Mouse (Mus musculus) R1 (cell line): Measurements from ENCODE around the gene Zdhhc22.

Source experiments
- DNase-seq: peaks from one replicate; pipeline ENCODE4 v3.0.0-alpha.2; 2018; ENCODE audit warnings: low read depth, low spot score

Zdhhc22 gene

DNA sequence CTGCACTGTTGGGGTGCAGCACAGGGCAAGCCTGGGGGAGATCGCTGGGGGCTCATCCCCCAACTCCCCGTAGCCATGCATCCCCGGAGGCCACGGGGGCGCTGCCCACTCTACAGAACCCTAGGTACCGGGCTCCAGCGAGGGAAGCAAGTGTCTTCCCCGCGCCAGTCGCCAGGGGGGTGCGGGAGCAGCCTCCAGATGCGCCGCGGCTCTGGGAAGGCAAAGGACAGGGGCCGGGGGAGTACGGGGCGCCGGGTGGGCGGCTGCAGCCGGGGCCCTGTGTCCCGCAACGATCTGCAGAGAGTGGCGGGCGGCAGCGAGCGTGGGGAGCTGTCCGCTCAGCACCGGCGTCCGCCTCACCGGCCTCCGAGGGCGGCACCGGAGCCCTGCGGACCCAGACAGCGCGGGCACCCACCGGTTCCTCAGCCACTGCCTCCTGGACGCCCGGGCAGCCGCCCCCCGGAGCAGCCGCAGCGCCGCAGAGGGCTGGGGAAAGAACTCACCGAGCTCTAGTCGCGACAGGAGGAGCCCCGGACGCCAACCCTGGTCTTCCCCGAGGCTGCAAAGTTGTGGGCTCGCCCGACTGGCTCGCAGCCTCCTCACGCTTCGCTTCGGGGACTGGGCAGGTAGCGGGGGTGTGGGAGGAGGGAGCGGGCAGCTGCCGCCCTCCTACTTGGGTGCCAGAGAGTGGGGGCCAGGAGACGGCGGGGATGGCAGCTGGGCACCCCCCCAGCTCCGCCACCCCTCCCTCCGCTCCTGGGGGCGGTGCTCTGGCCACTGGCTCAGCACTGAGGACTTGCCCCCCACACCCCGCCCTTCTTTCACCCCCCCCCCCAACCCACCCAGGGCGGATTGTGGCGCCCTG is at the start of gene Zdhhc22:
Gene Zdhhc22 (minus strand): TSS at position 541 of the 865 bp plus-strand sequence.
- DNase-seq = peak; percentile 59

DNA sequence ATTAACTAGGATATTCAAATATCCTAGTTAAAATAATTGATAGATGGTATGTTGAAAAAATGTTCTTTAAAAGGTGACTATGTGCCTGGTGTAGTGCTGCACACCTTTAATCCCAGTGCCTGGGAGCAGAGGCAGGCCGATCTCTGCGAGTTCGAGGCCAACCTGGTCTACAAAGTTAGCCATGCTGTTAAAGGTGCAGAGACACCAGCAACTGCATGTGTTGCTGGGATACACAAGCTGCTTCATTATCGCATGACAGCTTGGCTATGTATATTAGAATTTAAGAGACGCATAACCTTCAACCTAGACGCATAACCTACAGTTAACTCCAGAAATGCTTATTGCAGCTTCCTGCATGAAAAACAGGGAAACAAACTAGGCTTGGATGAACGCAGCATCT is 46.4 kb upstream of the Zdhhc22 start:
- no peak for DNase-seq

DNA sequence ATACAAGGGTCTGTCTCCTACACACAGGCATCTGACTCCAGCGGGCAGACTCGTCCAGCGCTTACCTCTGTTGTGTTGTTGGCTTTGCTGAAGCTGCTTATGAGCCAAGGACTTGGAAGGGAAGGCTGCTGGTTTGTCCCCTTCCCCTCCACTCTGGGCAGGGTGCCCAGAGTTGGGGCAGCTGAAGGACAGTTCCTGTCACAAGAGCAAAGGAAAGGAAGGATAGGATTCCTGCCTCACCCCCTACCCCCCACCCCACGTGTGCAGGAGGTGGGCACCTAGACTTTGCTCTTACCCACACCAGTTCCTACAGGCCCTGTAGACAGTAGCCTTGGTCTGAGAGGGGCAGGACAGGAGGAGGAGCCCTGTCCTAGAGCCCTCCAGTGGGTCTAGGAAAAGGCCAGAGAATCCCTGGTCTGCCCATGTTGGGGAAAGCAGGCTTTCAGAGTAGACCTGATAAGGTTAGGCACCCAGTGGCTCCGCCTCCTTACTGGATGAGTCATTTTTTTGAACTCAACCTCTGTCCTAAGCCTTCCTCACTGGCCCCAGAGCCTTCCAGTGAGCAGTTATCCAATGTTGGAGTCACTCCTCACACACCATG is 41.0 kb upstream of the Zdhhc22 start:
- DNase-seq = no peak

DNA sequence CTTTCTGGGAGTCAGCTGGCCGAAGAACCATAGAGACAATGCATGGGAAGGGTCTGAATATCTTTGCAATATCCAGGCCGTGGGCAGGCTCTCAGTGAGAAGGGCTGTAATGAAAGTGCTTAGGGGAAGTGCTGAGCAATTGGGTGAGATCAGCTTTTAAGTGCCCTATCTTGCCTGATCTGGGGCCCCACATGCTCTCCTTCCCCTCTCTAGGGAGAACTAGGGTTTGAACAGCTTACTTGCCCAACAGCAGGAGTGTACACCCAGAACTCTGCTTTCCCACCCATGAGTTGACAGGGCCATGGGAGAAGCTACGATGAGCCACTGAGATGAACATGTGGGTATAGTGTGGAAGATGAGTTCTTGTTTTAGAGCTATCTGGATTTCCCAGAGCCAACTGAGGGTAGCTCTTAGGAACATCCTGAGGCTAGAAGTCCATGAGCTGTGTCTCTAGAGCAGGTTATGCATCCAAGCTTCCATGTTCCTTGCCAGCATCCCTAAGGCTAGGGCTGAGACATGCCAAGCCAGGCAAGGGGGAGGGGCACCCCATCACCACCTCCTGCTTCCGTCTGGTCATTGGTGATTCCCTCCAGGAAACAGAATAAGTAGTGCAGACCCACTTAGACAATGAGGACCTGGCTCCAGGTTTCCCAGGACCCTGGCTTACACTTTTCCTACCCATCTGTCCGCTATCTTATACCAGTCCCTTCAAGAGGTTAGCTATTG is 39.2 kb upstream of the Zdhhc22 start:
- no peak for DNase-seq

DNA sequence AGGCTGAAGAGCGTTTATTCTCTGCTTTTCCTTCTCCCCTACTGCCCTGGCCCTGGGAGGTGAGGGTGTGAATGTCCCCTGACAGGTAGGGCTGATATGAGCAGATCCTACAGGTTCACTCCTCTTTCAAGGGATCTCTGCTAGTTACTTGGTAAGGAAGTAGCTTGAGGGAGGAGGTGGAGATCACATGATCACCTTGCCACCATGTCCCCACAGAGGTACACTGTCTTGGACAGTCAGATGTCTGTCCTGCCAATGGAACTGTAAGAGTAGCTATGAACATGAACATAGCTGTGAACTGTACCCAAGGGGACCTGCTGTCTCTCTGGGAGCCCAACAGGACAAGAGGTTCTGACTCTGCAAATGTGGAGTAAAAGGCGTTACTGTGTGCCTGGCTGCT is 37.8 kb upstream of the Zdhhc22 start:
- DNase-seq = no peak

DNA sequence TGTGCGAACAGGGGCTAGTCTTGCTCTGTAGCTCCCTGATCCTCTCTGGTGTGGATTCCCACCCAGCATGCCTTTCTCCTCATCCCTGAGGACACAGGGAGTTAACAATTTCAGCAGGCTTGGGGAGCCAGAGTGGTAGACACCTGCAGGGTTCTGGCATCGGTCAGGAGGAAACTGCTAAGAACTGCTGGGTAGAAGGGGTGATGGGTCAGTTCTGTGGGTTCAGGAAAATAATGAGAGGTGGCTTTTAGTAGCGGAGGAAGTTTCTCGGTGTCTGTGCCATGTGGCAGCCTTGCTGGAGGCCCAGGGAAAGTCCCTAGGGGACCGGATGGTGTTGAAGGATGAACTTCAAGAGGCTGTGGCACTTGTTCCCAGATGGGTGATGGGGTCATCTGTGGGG is 37.2 kb upstream of the Zdhhc22 start:
- no peak for DNase-seq

DNA sequence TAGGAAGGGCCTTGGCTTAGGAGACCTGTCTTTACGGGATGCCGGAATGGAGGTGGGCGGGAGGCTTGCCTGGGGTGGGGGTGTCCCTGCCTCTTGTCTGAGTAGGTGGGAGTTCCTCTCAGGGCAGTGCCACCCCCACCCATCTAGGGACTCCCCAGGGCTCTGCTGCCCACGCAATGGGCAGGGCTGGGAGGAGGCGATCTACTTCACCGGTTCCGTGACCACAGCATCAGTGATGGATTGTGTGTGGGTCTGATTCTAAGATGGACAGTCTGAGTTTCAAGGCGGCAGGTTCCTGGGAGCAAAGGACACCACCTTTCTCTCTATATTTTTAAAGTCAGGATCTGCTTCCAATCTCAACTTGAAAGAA is 36.6 kb upstream of the Zdhhc22 start:
- no peak for DNase-seq

DNA sequence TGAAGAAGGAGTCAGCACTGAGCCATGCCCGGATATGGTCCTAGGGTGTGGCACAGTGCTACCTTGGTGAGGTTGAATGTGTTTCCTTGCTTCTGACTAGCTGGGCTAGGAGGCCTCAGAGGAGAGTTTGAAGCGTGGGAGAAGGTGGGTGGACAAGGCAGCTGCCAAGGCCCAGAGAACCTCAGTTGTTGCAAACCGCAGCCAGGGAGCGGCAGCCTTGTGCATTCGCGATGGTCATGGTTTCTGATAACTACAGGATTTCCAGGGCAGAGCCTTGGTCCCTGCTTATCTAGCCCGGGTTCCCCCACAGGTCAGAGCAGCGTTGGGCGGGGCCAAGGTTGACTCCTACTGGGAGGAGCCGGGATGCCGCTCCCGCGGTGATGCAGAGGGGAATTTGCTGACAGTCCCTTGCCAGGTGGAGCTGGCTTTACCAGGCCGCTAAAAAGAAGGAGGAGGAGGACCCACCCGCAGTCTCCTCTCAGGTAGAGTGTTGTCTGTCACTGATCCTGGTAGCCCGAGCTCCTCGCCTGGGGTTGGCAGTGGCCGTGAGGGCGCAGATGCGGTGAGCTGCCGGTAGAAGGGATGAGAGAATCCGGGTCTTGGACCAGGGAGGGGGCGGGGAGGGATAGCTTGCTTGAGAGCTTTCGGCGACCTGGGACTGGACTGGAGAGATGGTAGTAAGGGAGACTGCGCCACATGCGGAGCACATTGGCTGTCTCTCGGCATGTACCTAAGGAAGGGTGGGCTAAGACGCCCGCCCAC is 36.1 kb upstream of the Zdhhc22 start:
- peak; percentile 85 for DNase-seq

DNA sequence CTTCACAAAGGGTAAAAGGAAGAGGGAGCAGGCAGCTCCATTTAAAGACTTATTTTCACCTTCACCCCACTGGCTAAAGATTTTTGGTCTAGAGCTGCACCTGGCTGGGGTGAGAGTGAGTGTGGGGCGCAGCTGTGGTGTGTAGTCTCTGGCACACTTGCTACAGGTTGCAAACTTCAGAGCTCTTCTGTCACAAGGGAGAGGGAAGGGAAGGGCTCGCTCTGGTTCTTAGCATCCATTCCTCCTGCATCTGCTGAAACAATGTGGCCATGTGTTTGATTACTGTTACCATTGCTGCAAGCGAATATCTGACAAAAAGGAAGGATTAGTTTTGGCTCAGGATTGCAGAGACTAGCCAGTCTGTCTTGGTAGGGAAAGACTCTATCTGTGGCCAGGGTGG is 33.2 kb upstream of the Zdhhc22 start:
- DNase-seq = no peak

DNA sequence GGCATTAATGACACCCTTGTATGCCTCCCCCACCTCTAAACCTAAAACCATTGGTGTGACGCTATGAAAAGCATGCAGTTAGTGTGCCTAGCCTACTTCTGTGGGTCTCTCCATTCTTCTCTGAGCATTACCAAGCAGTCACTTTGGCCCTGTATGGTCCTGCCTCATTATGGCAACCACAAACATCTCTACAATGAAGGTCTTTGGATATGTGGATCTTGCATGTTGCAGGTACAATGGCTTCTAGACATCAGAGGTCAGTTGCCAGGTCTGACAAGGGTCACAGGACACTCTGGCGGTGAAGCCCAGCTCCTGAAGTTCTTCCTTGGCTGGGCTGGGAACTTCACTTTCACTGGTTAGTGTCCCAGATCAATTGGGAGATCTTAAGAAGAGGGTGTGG is 31.8 kb upstream of the Zdhhc22 start:
- DNase-seq = no peak

DNA sequence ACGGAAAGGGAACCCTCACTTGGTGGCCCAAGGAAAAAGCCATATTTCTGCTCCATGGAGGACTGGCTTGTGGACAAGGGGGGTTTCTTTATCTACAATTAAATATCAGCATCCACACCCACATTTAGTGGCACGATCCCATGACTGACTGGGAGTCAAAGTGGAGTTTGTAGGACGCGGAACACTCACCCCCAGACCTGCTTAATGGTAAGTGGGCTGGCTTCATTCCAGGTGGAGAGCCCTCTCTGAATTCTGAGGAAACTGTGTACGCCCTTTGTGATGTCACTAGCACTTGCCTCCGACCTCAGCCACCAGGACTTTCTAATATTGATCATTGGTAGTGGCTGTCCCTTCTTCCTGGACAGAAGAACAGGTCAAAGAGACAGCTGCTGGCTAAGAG is 30.8 kb upstream of the Zdhhc22 start, which contains the start of gene Tmem63c:
Gene Tmem63c (plus strand): TSS at position 301 of the 400 bp plus-strand sequence.
- no peak for DNase-seq

DNA sequence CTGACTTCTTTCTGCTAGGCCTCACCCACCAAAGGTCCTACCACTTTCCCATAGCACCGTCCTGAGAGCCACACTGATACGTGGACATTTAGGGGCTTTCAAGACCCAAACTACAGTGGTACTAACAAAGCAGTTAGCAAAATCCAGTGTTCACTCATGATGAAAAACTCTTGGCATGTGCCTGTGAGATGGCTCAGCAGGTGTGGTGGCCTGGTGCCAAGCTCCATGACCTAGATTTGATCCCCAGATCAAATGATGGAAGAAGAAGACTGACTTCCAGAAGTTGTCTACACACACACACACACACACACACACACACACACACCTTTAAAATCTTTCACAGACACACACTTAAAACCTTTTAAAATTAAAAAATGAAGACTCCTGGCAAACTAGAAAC is 28.5 kb upstream of the Zdhhc22 start:
- no peak for DNase-seq

DNA sequence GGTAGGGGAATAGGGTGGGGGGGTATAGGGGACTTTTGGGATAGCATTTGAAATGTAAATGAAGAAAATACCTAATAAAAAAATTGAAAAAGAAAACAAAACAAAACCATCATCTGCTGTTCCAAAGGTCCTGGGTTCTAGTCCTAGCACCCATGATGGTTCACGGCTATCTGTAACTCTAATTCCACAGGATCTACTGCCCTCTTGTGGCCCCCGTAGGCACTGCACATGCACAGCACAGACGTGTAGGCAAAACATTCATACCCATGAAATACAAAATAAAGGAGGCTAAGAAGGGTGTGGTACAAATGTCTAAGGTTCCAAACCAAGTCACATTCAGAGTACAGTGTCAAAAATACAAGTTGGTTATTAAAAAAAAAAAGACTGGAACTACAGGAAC is 26.8 kb upstream of the Zdhhc22 start:
- DNase-seq = peak; percentile 74

DNA sequence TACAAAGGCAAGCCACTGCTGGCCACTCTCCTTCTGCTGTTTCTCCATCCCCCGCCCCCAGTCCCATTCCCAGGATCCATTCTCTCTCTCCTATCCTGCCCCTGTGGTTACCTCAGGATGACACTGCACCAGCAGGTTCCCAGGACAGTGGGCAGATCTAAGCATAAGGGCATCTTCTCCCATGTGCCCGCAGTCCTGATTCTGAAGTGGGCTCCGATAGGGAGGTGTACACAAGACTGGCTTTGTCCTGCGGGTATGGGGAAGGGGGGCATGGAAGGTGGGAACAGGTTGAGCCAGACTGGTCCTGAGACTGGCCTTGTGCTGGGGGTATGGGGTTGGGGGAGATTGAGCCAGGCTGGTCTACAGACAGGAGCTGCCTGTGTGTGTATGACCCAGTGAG is 14.4 kb upstream of the Zdhhc22 start:
- no peak for DNase-seq

DNA sequence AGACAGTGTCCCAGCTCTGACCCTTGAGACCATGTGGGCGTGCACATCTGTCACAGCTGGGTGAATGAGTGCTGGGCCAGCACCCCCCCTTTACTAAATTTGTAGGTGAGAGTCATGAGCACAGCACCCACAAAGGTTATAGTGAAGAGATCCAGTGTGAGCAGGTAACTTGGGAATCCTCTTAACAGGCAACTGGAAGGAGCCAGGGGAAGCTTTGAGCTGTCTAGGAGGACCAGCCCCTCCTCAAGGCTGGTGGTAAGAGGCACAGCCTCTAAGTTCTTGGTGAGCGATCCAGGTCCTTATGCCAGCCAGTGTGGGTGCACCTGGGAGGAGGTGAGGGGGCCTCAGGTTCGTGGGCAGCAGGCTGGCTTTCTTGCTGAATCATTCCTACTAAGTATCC is 13.4 kb upstream of the Zdhhc22 start:
- DNase-seq = no peak

DNA sequence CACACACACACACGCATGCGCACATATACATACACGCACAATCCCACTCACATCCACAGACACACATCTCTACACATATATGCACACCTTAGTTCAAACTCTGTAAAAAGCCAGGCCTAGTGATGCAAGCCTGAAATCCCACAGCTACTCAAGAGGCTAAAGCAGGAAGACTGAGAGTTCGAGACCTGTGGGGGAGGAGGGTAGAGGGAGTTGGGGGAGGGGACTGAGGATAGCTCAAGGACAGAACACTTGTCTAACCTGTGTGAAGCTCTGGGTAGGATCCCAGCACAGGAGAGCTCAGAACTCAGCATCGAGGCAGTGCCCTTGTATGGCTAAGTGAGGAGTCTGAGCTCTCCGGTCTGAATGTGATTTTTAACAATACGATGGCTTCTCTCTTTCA is 12.6 kb upstream of the Zdhhc22 start:
- DNase-seq = no peak

DNA sequence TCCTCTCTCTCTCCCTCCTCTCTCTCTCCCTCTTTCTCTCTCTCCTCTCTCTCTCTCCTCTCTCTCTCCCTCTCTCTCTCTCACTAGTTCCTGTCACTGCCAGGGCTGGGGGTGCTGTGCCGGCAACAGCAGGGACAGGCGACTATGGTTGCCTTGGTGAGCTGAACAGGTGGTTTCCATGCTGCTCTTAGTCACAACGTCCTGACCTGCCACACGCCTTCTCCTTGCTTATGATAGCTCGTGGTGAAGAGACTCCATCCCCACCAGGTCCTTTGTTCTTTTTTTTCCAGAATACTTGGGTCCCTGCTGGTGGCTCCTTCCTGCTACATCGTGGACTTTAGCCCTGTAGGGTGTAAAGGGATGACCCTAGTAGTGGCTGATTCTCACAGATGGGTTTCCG is 12.0 kb upstream of the Zdhhc22 start:
- DNase-seq = no peak

DNA sequence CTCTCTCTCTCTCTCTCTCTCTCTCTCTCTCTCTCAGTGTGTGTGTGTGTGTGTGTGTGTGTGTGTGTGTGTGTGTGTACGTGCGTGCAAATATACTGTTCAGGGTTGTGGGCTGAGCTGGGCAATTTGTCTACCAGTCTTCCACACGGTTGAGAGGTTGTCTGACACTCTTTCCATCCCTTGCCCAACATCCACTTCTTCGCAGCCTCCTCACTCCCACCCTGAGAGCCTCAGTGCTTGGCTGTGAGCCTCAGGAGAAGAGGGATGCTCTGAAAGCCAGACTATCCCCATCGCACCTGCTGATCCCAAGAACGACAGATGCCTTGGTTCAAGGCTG is 10.6 kb upstream of the Zdhhc22 start:
- no peak for DNase-seq

DNA sequence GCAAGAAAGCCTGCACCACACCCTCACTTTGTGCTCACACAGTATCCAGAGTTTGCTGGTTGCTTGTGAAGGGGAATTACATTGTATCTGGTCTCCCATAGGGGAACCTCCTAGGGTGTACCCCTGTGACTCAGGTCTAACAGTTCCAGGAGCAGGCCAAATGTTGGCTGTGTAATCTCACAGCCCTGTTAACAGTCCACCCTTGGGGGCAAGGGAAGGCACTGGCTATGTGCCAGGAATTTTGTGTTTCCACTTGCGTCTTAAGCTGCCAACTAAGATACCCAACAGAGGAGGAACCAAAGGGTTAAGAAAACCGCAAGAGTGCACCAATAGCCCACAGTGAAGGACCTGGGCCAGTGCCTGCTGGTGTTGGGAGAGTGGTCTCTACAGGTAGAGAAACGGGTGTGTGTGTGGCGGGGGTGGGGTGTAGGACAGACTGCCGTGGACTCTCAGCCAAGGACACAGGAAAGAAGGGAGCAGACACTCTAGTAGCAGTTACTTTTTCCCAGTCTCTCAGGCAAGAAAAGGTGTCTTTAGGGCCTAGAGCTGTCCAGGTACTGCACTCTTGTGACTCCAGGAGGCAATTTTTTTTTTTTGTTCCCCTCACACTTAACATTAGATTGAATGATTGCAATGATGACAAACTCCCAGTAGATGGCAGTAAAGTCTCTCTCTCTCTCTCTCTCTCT is 10.1 kb upstream of the Zdhhc22 start:
- peak; percentile 70 for DNase-seq

DNA sequence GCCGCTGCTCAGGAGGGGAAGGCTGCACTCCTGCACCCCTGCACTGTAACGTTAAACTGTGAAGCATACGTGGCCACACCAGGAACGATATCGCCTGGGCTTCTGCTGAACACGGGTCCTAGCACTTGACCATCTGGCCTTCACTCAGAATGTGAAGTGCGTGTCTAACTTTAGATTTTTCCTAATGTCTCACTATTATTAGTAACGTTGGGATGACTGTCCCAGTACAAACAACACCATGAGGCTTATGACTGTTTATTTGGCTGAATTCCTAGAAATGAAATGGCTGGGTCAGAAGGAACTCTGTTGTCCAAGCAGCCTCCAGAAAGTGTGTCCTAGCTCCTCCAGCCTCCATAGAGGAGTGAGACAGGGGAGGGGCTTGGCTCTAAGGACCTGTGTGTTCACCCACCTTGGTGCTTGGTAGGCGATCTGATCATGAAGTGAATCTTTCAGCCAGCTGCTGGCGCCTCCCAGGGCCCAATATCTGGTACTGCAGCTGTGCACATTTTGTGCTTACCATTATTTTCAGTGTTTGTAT is 9.1 kb upstream of the Zdhhc22 start:
- peak; percentile 66 for DNase-seq

DNA sequence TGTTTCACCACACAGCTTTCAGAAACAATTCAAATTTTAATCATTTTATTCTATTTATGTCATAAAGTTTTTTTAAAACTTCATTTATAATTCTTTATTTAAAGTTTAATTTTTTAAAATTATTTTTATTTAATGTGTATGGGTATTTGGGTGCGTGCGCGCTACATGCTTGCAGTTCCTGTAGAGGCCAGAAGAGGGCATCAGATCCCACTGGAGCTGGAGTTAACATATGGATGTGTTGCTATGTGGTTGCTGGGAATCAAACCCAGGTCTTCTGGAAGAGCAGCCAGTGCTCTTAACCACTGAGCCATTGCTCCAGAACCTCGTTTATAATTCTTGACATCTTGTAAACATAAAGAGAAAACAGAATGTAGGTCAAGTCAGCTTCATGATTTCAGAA is 8.5 kb upstream of the Zdhhc22 start:
- peak; percentile 60 for DNase-seq
